Mouse (Mus musculus) ES-Bruce4 (cell line): ENCODE results near the gene Glrb. TPM values are rescaled to one million over a fixed set of nuclear protein-coding genes. Genes with fewer than 3 reads are reported as not detected.

Source experiments
- H3K27ac ChIP-seq: 2 replicates; pipeline ENCODE4 v1.5.1; 2012; ENCODE audit warnings: low read length, inconsistent platforms; ENCODE audit not compliant: insufficient read depth
- H3K27me3 ChIP-seq: 2 replicates; pipeline ENCODE4 v1.6.1; 2012; ENCODE audit warnings: mild to moderate bottlenecking, low read length, inconsistent platforms; ENCODE audit not compliant: control insufficient read depth, poor library complexity, insufficient read depth, severe bottlenecking
- H3K36me3 ChIP-seq: 2 replicates; pipeline ENCODE4 v1.6.1; 2012; ENCODE audit warnings: inconsistent platforms, mild to moderate bottlenecking, low read length, moderate library complexity; ENCODE audit not compliant: control insufficient read depth, poor library complexity, insufficient read depth, severe bottlenecking
- H3K4me1 ChIP-seq: one replicate; pipeline ENCODE4 v1.8.1; 2011; ENCODE audit warnings: low read length; ENCODE audit not compliant: control insufficient read depth, insufficient read depth
- H3K4me3 ChIP-seq: 2 replicates; pipeline ENCODE4 v1.5.1; 2011; ENCODE audit warnings: low read depth, mild to moderate bottlenecking, low read length
- H3K9ac ChIP-seq: 2 replicates; pipeline ENCODE4 v1.6.1; 2012; ENCODE audit warnings: low read depth, mild to moderate bottlenecking, inconsistent platforms; ENCODE audit not compliant: poor library complexity, severe bottlenecking
- H3K9me3 ChIP-seq: replicated peaks from 2 replicates; pipeline ENCODE4 v1.6.1; 2012; ENCODE audit warnings: mild to moderate bottlenecking, low read length, inconsistent platforms; ENCODE audit not compliant: control insufficient read depth, poor library complexity, insufficient read depth, severe bottlenecking
- CTCF ChIP-seq: IDR thresholded peaks from one replicate; pipeline ENCODE4 v1.8.1; 2011; ENCODE audit warnings: low read depth, low read length
- EP300 ChIP-seq: IDR thresholded peaks from 2 replicates; pipeline ENCODE4 v1.6.1; 2011; ENCODE audit warnings: low read depth, low read length; ENCODE audit not compliant: insufficient read depth
- POLR2A ChIP-seq: IDR thresholded peaks from one replicate; pipeline ENCODE4 v1.8.1; 2011; ENCODE audit warnings: low read length; ENCODE audit not compliant: insufficient read depth
- polyA plus RNA-seq: library from polyadenylated mRNA; stranded (reverse); fragments of >200 nt; gene quantifications from 2 replicates; pipeline ENCODE4 v1.2.4, GENCODE M21; 2011; ENCODE audit warnings: low read depth; ENCODE audit not compliant: missing spikeins, insufficient read depth, insufficient read length

Glrb gene
- polyA plus RNA-seq, 1 experiment: 1.2 TPM

DNA sequence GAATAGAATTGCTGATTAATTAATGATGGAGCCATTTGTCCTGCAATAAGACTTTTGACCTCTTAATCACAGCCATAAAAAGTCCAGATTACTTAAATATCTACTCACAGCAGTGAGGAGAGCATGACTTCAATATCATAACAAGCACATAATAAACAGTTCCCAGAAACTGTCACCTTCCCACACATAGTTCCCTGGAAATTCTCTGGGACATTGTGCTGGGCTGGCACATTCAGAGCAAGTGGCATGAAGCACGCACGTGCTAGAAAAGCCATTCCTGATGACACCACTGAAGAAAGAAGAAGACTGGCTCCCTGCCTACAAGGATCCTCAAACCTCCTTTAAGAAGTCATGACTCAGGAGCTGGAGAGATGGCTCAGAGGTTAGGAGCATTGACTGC, 67.8 kb downstream of the Glrb start:
- TF ChIP-seq POLR2A: no peak
- TF ChIP-seq EP300: no peak
- no peak for TF ChIP-seq CTCF
- H3K36me3 ChIP-seq: no peaks in the 10 kb centered on the region
- no peak overlapping the region for H3K4me3 ChIP-seq
- H3K9ac ChIP-seq: no peak overlapping the region
- no peaks in the 10 kb centered on the region for H3K27me3 ChIP-seq
- H3K4me1 ChIP-seq: no peaks in the 10 kb centered on the region
- no peaks in the 10 kb centered on the region for H3K9me3 ChIP-seq
- no peak overlapping the region for H3K27ac ChIP-seq

DNA sequence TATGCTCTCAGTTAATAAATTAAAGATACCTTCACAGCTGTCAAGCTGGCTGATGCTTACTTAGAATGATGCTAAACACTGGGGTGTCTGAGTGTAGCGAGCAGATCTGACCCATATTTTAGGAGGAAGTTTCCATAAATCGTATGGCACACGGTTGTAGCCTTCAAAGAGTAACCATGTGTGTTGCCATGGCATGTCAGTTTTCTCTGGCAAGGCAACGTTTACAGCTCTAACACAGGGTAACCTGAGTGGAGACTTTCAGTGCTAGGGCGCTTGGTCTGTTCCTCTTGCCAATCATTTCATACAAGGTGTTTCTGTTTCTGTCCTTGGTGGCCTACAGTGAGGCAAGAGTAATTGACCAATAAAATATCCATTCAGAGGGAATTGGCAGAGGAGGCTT, 73.6 kb downstream of the Glrb start:
- no peak for TF ChIP-seq CTCF
- no peaks in the 10 kb centered on the region for H3K27me3 ChIP-seq
- no peak overlapping the region for H3K9ac ChIP-seq
- no peaks in the 10 kb centered on the region for H3K4me1 ChIP-seq
- no peaks in the 10 kb centered on the region for H3K36me3 ChIP-seq
- no peak overlapping the region for H3K27ac ChIP-seq
- no peak overlapping the region for H3K4me3 ChIP-seq
- no peaks in the 10 kb centered on the region for H3K9me3 ChIP-seq

DNA sequence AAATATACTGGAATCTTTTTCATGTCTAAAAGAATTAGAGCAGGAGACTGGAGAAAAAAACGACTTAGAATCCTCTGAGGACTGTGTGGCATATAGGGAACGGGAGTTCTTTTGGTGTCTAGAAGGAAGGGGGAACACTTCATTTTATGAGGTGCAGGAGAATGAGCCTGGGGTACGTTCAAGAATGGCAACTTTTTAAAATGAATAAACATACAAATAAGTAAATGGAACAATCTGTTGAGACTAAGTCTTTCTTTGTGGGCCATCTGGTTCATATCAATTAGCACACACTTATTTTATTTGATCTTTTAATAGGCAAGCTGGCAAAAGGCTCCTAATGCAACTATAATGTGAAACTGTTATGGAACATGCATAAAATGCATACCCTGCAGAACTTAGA, 75.9 kb downstream of the Glrb start:
- Histone ChIP-seq H3K27me3 (no peaks in the 10 kb centered on the region), H3K4me1 (no peaks in the 10 kb centered on the region), H3K9me3 (no peaks in the 10 kb centered on the region), H3K36me3 (no peaks in the 10 kb centered on the region), H3K4me3 (no peak overlapping the region), H3K27ac (no peak overlapping the region), H3K9ac (no peak overlapping the region)
- no peak for TF ChIP-seq CTCF
- TF ChIP-seq POLR2A: no peak
- TF ChIP-seq EP300: no peak

DNA sequence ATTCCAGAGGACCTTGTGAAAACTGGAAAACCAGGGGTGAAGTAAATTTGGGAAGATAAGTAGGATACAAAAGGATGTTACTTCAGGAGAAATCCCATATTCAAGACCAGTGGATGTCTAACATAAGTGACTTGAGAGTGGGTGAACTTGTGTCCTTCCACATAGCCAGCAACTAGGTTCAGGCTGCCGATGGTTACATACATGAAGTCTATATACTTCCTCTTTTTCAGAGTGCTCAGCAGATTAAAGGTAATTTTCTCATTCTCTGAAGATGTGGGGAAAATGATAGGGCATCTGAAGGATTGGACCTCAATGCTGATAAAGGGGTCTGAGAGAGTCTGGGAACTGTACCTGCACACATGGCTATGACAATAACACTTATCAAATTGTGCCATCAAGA, 89.5 kb downstream of the Glrb start:
- Histone ChIP-seq H3K27ac (no peak overlapping the region), H3K4me3 (no peak overlapping the region), H3K36me3 (no peaks in the 10 kb centered on the region), H3K27me3 (no peaks in the 10 kb centered on the region), H3K9me3 (no peaks in the 10 kb centered on the region), H3K9ac (no peak overlapping the region), H3K4me1 (no peaks in the 10 kb centered on the region)
- TF ChIP-seq EP300: no peak
- no peak for TF ChIP-seq POLR2A
- TF ChIP-seq CTCF: no peak

DNA sequence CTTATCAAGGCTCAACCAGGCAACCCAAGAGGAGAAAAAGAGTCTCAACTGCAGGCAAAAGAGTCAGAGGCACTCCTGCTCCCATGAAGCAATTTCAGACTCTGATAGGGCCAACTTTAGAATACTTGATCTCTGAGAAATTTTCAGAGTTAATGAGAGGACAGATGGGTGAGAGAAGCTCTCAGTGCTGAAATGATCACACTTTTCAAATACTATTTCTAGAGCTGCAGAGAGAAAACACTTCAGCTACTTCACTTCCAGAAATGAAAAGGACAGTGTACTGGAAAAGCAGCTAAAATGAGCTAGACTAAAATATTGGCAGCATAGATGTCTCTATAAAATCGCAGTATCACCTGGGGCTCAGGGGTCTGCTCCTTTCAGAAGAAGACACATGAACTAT, 94.8 kb downstream of the Glrb start:
- Histone ChIP-seq H3K4me1 (no peaks in the 10 kb centered on the region), H3K27me3 (no peaks in the 10 kb centered on the region), H3K9me3 (no peaks in the 10 kb centered on the region), H3K9ac (no peak overlapping the region), H3K36me3 (no peaks in the 10 kb centered on the region), H3K4me3 (no peak overlapping the region), H3K27ac (no peak overlapping the region)
- TF ChIP-seq EP300 (no peak), CTCF (no peak), POLR2A (no peak)

DNA sequence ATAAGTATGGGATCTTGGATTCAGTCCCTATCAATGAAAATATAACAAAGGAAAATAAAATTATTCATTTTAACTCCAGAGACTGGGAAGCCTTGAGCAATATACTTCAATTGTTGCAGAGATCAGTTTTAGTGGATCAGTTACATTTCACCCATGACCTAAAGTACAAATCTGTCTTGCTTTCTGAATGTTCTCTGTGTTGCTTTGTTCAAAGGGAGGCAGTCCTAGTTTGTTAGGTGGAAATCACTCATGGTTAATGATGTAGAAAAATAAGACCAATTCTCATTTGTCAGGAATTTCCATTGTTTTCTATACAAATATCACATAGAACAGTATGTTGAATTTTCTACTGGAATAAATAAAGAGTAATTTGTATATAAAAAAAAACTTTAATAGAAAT, 99.7 kb downstream of the Glrb start:
- Histone ChIP-seq H3K27ac (no peak overlapping the region), H3K9me3 (no peaks in the 10 kb centered on the region), H3K9ac (no peak overlapping the region), H3K27me3 (no peaks in the 10 kb centered on the region), H3K36me3 (no peaks in the 10 kb centered on the region), H3K4me3 (no peak overlapping the region), H3K4me1 (no peaks in the 10 kb centered on the region)
- no peak for TF ChIP-seq POLR2A
